Mouse (Mus musculus): ENCODE measurements around the gene Coq5. TPM values are rescaled to one million over a fixed set of nuclear protein-coding genes. Genes with fewer than 3 reads are reported as not detected.
"Not testable (repeated sequence)": the region's sequence is repeated elsewhere in the genome, so short reads cannot be mapped to it uniquely, and the experiment has no call there.

Coq5 gene
- total RNA-seq, 2 experiments from 2014 or later = 84.0 to 101 TPM

DNA sequence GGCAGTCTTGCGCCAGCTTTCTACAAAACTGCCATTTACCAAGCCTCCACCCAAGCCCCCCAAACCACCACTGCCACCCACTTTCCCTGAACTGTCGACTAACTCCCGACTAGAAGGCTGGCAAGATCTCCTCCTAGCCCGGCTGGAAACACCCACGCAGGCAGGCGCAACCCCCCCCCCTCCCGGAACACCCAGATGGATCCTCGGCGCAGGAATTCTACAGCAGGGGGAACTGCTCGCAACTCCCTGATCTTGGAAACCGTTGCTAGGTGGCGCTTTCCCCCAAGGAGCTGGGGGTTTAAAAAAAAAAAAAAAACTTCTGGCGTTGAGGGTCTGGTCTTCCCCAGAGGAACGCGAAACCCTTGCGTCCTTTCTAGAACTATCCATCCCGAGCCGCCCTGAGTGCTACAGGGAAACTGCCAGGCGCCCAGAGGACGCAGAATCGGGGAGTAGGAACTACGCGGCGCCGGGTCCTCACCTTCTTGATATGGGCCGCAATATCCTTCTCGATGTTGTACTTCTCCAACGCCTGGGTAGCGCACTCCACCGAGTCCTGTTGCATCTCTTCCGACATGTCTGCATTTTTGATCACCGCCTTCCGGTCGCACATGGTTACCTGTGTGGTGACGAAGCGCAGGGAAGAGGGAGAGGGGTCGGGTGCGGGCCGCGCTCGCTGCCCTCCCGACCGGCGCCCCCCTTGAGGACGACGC, 20.7 kb downstream of the Coq5 start:
- peak; percentile 58 for DNase-seq
- intact Hi-C loops (cut with DNase I; ENCODE audit: low total_unique reads) = loop anchor here (5.0 kb wide), 1 partner anchor 47 kb away; the partner anchor contains the start of gene Cox6a1

DNA sequence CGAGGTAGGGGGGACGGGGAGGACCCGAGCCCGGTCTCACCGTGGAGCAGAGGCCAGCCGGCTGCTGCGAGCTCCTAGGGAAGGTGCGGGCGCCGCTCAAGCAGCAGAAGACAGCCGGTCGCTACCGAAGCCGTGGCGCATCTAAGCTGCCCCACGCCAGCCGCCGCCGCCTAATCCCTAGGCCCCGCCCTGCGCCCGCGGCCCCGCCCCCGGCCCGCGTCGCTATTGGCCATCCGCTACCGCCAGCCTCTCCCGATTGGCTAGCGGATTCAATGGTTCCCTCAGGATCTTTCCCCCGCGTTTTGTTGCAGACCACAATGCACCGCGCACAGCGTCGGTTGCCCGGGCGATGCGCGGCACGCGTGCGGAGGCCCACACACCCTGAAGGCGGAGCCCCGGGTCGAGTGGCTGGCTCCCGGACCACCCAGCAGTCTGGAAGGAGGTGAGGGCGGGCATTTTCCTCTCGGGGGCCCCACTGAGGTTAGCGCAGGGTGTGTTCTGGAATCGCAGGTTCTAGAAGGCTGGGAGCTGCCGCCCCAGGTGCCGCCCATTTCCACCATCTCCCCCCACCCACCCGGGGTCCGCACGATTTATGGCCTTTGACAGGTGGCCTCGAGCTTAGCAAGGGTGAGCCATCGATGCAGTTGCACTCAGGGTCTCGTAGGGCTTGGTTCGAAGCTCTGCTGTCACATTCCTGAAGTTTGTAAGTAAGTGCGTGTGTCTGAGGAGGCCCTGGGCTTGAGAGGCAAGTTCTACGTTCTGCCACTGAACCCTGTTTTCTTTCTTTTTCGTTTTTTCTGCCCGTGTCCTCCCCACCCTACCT, 21.5 kb downstream of the Coq5 start, which contains the start of gene Dynll1:
Dynll1 (minus strand) TSS at position 208 of the 823 bp plus-strand sequence.
- DNase-seq = peak; percentile 98
- intact Hi-C loops (cut with DNase I; ENCODE audit: low total_unique reads) = loop anchor here (5.0 kb wide), 1 partner anchor 46 kb away; the partner anchor contains the start of gene Cox6a1

DNA sequence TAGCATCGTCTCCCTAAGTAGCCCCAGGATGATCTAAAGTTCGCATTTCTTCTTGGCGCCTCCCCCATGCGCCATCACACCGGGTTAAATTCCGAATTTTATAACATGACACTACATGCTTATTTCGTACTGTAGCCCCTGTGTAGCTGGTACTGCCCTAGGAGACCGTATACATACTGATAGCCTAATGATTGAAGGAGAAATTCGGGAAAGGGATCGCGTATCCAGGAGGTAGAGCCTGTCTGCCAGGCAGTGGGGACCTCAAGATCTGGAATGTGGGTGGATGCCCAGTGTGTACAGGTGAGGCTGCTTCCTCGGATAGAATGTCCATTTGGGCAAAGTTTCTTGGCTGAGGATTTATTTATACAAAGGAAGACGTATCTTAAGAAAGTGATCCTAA, 22.1 kb downstream of the Coq5 start:
- no peak for DNase-seq
- intact Hi-C loops (cut with DNase I; ENCODE audit: low total_unique reads) = loop anchor here (5.0 kb wide), 1 partner anchor 46 kb away; the partner anchor contains the start of gene Cox6a1

DNA sequence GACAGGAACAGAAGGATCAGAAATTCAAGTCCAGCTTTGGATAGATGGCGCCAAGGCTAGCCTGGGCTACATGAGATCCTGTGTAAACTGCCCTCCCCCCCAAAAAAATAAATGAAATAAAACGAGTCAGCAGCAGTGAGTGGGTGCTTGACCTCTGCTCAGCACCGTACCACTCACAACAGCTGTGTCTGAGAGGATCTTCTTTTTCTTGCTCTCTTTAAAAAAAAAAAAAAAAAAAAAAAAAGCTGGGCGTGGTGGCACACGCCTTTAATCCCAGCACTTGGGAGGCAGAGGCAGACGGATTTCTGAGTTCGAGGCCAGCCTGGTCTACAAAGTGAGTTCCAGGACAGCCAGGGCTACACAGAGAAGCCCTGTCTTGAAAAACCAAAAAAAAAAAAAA, 22.7 kb downstream of the Coq5 start:
- intact Hi-C loops (cut with DNase I; ENCODE audit: low total_unique reads) = loop anchor here (5.0 kb wide), 1 partner anchor 45 kb away; the partner anchor contains the start of gene Cox6a1
- DNase-seq = not testable (repeated sequence)

DNA sequence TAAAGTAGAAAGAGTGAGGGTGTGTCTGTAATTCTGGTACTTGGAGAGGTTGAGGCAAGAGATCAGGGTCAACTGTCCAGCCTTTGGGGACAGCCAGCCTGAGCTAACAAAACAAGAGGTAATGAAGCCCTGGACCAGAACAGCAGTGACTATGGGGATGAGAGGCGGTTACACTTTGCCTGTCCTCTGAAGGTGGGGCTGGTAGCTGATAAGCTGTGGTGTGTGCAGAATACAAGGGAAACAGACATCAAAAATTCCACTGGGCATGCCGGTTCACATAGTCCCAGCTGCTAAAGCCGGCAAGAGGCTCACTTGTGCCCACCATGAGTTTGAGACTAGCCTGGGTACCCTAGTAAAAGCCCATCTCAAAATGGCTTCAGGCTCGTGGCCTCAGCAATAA, 32.9 kb downstream of the Coq5 start:
- intact Hi-C loops (cut with DNase I; ENCODE audit: low total_unique reads) = no loop called here
- DNase-seq = no peak

DNA sequence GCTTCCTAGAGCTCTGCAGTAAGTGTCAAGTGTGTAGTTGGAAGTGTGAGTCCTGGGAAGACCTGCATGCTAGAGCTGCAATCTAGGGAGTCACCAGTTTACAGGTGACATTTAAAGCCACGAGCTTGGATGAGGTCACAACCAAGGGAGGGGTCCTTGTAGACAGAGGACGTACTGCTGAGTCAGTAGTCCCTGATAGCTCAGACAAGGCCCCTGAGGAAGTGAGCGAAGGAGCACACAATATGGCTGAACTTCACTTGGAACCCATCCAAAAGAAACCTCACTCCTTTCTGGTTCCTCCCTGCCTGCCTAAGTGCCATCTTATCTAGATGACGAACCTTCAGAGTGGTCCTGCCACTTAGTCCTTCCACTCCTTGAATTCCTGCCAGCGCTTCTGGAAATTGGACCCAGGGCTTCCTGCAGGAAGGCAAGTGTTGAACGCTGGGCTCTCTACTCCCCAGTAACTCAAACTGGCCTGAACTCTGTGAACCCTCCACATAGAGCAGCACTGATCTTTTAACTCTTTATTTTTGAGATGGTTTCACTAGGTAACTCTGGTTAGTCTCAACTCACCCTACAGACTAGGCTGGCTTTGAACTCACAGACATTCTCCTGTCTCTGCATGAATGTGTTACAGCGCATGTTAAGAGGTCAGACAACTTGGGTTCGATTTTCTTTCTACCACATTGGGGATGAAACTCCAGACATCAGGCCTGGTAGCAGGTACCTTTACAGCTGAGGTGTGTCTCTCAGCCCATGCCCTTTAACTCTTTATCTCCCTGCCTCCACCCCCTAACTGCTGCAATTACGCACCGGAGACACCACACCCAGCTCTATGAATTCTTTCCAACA, 33.6 kb downstream of the Coq5 start:
- intact Hi-C loops (cut with DNase I; ENCODE audit: low total_unique reads) = no loop called here
- no peak for DNase-seq

DNA sequence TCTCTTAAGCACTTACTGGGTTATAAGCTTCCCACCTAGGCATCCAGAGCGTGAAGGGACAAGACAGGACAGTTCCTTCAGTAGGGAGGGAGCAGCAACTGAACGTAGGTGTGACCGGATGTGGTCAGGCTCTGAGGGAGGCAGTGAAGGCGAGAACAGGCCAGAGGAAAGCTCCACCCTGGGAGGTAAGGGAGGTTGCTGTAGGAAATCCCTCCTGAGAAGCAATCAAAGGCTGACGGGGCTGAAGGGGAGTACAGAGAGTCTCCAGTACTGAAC, 34.1 kb downstream of the Coq5 start:
- DNase-seq = no peak
- intact Hi-C loops (cut with DNase I; ENCODE audit: low total_unique reads) = no loop called here

DNA sequence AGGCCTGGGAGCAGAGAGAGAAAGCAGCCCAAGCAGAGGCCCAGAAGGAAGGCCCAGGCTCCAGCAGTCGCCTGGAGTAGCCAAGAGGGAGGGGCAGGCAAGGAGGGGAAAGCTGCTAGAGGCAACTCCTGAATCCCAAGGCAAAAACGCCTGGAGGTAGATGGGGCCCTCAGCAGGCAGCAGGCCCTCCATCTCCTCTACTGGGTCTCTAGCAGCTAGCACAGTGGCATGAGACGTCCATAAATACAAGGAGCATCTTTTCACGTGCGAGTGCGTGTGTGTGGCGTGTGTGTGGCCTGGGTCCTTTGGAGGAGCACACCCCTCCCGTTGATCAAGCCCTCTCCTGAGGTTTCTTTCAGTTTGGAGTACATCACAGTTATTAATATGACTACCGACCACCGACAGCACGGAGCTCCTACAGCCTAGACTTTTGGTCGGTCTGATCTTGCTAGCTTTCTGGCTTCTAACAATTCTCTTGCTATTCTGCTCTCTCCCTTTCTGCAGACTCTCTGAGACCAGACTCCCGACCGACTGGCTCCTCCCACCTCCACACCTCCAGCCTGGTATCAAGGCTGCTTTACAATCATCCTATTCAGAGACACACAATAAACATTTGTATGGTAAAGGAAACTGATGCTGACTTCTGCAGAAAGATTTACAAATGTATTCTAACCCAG, 37.6 kb downstream of the Coq5 start:
- DNase-seq = peak; percentile 18
- intact Hi-C loops (cut with DNase I; ENCODE audit: low total_unique reads) = no loop called here

DNA sequence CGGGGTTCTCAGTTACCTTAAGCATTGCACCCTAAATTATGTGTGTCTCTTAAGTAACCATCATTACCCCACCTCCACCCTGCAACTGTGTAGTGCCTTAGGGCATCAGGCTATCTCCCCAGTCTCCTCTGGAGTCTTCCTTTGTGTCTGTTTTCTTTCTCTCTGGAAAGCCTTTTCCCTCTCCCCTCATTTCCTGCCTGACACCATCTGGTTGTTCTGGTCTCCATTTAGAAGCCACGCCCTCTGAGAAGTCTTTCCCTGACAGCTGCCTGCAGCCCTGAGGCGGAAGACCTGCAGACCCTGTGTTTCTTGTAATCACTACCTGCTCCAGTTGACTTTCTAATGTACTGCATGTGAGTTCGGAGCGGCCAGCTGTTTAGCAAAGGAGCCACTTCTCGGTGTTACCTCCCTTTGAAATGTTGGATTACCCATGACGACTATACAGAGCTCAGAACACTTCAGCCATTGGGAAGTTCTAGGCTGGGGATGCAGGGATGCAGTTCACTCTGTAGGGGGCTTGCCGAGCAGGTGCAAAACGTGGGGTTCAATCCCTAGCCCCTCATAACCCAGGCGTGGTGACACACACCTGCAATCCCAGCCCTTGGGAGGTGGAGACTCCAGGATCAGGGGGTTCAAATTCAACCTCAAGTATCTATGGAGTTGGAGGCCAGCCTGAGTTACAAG, 38.3 kb downstream of the Coq5 start:
- intact Hi-C loops (cut with DNase I; ENCODE audit: low total_unique reads) = no loop called here
- no peak for DNase-seq

DNA sequence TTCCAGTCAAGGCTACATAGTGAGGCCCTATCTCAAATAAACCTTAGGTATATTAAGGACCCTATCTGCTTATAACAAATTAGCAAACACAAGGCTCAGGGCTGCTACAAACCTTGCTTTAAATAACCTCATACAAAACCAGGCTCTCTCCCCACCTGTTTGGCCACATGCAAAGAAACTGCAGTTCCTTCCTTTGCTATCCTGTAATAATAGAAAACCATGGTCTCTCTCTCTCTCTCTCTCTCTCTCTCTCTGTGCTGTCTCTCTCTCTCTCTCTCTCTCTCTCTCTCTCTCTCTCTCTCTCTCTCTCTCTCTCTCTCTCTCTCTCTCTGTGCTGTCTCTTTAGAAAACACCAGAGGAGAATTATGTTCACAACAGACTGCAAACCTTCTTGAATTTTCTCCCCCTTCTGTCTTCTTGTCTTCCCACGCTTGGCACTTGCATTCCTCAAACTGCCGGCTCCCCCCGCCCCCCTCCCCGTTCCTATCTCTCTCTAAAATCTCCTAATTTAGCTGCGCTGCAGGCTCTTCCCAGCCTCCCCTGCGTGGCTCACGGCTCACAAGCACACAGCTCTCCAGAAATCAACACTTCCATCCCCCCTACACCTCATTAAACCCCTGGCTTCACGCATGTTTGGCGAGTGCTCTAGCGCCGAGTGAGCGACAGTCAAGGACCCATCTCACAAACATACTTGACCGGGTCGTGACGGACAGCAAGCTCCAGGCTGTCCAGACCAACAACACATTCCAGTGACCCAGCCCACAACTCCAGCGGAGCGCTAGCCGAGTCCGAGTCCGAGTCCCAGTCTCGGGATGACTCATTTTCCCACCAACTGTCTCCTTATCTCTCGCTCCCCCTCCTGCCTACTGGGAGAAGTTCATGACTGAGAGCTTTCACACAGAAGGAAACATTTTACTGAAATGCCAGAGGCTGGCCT, 39.8 kb downstream of the Coq5 start:
- DNase-seq = peak; percentile 81
- intact Hi-C loops (cut with DNase I; ENCODE audit: low total_unique reads) = no loop called here

DNA sequence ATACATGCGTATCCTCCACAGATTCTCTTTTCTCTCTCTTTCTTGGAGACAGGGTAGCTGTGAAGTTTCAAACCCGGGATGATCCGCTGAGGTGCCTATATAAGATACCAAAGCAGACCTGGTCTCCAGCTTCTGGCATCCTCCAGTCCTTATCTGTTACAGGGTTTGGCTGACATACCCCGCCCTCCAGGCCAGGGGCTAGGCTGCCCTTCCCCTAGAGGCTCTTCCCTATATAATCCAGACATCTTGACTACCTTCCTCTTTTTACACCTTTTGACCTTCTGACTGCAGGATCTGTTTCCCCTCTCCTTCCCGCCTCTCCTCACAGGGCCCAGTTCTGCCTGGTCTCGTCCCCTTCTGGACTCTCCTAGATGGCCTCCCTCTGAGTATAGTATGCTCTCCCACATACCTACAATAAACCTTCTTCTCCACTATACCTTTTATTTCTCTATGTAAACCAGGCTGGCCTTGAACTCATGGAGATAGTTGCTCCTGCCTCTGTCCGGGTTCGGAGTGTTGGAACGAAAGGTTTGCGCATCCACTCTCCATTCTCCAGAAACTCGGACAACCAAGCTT, 46.9 kb downstream of the Coq5 start:
- intact Hi-C loops (cut with DNase I; ENCODE audit: low total_unique reads) = no loop called here

DNA sequence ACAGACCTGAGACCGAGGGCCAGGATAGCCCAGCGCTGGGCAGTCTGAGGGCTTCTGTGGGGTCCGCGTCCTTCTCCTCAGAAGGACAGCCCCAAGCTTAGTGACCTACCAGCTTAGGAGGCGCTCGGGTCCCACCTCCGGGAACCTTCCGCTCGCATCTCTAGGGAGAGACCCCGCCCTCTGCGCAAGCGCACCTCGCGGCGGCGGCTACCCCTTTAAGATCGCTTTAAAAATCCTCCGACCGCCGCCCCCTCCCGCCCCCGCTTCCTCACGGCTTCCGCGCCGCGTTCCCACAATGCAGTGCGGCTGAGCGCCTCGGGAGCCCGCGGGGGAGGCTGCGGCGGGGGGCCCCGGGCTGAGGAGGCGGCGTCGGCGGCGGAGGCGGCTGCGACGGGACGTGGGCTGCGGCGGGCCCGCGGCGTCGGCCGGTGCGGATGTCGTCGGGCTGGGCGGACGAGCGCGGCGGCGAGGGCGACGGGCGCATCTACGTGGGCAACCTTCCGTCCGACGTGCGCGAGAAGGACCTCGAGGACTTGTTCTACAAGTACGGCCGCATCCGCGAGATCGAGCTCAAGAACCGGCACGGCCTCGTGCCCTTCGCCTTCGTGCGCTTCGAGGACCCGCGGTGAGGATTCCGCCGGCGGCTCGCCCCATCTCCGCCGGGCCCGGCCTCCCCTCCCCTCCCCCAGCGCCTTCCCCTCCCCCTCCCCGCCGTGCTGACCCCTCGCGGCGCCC, 47.6 kb downstream of the Coq5 start, which contains the start of gene Srsf9:
Srsf9 (plus strand) TSS at position 303 of the 735 bp plus-strand sequence.
- DNase-seq = peak; percentile 96
- intact Hi-C loops (cut with DNase I; ENCODE audit: low total_unique reads) = no loop called here

More for the DNA sequence above, 46.9 kb downstream of the Coq5 start:
- no peak for DNase-seq

DNA sequence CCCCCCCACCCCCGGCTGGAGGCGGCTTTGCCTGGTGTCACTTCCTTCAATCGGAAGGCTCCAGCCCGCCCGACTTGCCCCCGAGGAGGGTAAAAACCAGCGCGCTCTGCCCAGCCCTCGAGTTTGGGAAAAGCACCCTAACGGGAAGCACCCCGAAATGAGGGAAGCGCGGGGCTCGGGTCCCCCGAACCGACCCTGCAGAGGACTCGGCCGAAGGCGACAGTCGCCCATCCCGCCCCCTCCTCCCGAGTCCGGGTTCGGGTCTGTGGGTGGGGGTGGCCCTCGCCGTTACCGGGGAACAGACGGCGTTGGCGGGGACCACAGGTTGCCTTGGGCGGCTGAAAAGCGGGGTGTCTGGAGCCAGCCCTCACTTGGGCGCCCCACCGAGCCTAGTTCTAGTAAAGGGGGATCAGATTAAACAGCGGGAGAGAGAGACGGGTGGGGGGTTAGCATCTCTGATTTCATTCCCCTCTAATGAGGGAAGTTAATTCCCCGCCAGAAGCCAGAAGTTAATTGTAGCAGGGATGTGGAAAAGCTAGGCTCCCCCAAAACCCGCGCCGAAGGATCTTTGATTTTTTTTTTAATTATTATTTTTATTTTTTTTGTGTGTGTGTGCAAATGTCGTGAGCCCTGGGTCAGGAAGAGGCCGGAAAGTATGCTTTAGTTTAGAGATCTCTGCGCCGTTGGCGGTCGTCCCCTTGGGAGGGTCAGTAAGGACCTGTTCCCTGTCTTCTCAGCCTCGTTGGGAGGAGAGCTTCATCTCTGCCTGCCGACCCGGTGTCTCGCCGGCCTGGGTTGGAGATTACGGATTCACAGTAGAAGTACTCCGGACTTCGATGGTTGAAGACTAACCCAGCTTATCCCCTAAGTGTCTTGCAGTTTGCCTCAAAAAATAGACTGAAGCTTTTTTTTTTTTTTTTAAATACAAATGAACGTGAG, 48.4 kb downstream of the Coq5 start:
- peak; percentile 28 for DNase-seq
- intact Hi-C loops (cut with DNase I; ENCODE audit: low total_unique reads) = no loop called here

DNA sequence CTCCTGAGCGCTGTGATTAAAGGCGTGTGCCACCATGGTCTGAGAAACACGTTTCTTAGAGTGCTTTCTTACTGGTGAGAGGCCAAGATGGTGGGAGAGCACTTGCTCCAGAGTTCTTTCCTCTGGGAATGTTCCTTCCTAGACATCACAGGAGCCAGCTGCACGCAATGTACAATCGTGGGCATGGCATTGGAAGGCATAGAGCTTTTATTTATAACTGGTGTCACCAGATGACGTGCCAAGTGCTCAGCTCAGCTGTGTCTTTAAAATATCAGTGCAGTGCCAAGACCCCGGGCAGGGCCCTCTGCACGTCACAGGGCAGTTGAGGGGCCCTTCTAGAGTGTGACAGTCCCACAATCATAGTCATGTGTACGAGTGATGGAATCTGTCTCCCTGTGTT, 51.5 kb downstream of the Coq5 start:
- no peak for DNase-seq
- intact Hi-C loops (cut with DNase I; ENCODE audit: low total_unique reads) = no loop called here

DNA sequence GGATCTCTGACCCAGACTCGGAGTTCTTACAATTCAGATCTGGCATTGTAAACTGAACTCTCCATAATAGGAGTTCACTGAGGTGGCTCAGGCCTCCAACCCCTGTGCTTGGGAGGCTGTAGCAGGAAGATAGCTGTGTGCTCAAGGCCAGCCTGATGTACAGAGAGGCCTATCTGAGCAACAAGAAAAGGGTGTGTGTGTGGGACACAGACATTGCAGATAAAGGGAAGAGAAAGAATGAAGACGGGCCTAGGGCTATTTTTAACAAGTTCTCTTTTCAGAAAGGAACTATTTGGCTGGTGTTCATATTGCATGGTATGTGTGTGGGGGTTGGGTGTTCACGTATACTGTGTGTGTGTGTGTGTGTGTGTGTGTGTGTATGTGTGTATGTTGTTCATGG, 54.2 kb downstream of the Coq5 start:
- intact Hi-C loops (cut with DNase I; ENCODE audit: low total_unique reads) = no loop called here

DNA sequence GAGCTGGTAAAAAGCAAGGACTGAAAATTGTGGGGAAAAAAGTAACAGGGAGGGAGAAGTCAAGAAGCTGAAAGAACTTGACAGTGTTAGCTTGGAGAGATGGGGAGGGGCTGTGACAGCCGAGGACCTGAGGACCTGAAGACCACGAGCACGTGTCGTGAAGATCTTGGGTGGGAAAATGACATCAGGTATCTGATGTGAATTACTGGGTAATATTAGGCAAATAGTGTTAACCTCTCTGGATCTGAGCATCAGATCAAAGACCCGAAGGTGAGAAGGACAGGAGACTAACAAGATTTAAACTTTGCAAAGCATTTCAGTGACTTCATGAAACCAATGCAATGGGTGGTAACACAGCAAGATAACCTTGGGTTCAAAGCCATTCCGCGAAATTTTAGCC, 60.5 kb downstream of the Coq5 start:
- no peak for DNase-seq
- intact Hi-C loops (cut with DNase I; ENCODE audit: low total_unique reads) = no loop called here

More for the DNA sequence above, 54.2 kb downstream of the Coq5 start:
- no peak for DNase-seq
